Mouse (Mus musculus): Measurements from ENCODE around the gene Npff.

Gene Npff

DNA sequence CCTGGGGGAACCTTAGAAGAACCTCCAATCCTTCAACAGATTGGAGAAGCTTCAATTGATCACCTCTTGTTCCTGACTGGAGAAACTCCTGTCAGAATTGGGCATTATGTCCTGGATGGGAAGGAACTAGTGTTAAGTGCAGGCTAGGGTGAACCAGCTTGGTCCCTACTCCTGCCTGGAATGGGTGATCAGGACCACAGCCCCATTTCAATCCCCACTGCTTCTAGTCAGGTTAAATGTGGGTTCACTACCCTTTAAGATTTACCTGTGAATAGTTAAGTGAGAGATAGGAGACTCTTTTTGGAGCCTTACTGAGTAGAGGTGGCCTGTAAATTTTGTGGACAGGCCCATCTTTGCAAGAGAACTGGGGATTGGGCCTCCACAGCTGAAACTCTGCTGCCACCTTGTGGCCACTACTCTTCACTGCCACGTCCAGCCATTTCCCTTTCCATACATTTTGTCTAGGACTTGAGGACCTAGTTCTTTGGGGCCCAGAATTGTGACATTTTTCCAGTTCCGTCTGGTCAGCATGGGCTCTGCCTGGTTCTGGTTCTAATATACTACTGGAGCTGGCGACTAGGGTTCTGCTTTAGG, at the start of gene Npff:
Npff (minus strand) TSS at position 51 of the 594 bp plus-strand sequence.
- in situ Hi-C loops (cut with MboI, MseI) = no loop called here

DNA sequence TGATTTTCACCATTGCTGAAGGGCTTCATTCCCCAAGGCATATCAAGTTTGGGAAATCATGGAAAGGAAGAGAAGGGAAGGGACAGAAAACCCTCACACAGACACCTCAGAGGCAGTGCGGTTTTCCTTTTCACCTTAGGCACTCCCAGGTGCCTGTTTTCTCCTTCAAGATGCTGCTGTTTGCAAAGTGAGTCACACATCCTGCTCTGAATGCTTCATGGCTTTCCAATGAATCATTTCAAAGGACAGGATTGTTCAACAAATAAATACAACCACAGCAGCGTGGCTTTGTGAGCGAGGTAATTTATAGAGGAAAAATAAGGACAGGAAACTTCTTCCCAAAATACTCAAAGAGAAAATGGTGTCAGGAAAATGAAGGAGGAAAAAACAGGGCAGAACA, 47.3 kb upstream of the Npff start:
- in situ Hi-C loops (cut with MboI, MseI) = no loop called here

DNA sequence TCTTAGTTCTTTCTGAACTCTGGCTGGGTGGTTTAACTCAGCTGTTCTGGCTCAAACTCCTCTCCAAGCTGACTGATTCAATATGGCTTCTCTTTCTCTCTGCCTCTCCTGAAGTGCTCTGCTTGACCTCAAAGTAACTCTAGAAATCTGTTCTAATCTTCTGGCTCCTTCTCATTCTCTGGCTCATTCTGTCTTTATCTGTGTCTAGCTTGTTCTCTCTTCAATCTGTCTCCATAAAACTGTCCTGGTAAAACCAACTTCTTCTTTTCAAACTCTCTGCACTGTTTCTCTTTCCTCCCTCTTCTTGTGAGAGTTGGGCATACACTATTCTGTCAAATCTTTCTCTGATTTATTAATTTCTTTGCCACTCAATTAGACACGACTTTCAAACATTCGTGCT, 43.1 kb upstream of the Npff start:
- in situ Hi-C loops (cut with MboI, MseI) = no loop called here

- in situ Hi-C loops (cut with MboI, MseI) = loop anchor here (5.0 kb wide), 1 partner anchor 64 kb away; the partner anchor contains the start of genes Atf7 and Gm28047
Measured at GRCm38 (mm10) chr15:102563681-102564080, 38.9 kb upstream of the Npff start.

DNA sequence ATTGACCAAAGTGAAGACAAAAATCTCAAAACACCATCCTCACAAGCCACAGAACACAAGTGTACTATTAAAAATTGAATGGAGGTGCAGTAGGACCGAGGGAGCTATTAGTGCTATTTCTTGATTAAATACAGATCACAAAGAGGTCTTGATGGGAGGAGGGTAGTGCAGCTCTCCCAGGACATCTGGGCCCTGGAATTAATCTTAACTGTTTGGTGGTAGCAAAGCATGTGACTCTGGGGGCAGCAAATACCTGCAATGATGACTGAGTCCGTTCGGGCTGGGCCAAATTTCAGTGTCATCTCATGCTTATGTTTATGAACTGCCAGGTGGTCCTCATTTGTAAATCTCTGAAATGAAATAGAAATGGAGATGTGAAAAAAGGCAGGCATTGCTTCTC, 38.3 kb upstream of the Npff start:
- in situ Hi-C loops (cut with MboI, MseI) = loop anchor here (5.0 kb wide), 1 partner anchor 64 kb away; the partner anchor contains the start of genes Atf7 and Gm28047

DNA sequence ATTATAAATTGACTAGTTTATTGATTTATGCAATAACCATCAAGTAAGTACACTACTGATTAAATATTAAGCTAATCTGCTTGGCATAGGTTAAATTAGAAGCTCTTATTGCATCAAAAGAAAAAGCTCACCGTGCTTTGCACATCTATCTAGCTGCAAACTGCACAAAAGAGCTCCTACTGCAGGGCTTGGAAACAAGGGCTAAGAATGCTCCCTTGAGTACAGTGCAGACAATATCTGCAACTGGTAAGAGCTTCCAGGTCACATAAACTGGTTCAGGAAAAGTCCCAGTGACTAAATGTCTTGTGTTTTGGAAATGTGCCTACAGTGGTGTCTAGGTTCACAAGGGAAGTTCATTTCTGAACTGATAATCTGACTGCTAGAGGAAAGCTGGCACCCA, 37.7 kb upstream of the Npff start:
- in situ Hi-C loops (cut with MboI, MseI) = loop anchor here (5.0 kb wide), 1 partner anchor 65 kb away; the partner anchor contains the start of genes Atf7 and Gm28047

DNA sequence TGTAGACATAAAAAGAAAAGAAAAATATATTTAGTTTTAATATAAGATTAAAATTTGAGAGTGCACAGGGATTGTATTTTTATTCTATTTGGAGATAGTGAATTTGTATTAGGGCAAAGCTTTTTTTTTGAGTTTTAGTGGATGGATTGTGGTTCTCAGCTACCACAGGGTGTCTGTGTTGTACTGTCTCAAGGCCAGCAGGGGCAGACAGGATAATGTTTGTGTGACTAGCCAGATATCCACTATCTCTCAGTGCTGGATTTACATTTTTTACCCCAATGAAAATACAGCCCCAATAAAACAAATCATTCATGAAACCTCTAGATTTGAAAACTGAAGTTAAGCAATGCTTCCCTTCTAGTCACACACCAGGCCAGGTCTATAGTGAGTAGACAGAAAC, 32.8 kb upstream of the Npff start:
- in situ Hi-C loops (cut with MboI, MseI) = no loop called here

DNA sequence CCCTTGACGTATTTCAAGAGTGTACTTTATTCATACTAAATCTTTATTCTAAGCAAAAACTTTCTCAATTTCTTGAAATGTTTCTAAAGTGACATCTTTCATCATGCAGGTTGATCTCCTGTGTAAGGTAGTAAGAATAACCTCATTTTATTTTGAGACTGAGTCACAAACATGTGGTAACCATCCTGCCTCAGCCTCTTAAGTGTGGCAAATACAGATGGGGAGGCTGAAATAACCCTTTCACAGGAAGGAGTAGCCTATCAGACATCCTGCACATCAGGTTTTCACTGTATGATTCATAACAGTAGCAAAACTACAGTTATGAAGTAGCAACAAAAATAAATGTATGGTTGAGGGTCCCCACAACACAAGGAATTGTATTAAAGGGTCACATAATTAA, 30.8 kb upstream of the Npff start:
- in situ Hi-C loops (cut with MboI, MseI) = no loop called here

DNA sequence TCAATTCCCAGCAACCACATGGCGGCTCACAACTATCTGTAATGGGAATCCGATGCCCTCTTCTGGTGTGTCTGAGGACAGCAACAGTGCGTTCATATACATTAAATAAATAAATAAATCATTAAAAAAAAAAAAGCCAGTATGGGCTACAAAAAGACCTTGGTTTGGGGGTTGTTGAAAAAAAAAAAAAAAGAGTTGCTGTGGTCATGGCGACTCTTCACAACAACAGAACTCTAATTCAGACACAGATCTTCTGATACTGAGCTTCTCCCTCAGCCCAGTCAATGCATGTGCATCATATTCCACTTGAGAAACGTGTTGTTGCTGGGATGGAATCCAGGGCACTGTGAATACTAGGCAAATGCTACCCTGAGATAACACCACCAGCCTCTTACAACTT, 27.9 kb upstream of the Npff start:
- in situ Hi-C loops (cut with MboI, MseI) = no loop called here

GRCm38 (mm10) chr15:102547478-102547877, 22.7 kb upstream of the Npff start:
- in situ Hi-C loops (cut with MboI, MseI) = no loop called here

GRCm38 (mm10) chr15:102546677-102547427, 22.1 kb upstream of the Npff start:
- in situ Hi-C loops (cut with MboI, MseI) = no loop called here

DNA sequence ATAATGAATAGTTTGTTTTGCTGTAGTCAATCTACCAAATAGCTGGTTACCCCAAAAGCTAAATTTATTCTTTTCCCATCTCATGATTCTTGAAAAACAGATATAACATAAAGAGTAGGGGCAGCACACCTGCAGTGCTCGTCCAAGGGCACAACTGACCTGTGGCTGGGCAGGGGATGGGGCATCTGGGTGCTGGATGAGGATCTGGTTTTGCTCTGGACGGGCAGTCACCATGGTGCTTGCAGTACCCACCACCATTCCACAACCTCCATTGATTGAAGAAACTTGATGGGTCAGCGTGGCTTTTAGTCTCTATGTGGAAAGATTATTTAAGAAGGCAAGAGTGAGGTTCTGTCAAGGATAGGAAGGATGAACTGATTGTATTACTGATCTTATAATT, 21.5 kb upstream of the Npff start:
- in situ Hi-C loops (cut with MboI, MseI) = no loop called here

- in situ Hi-C loops (cut with MboI, MseI) = no loop called here
Measured at GRCm38 (mm10) chr15:102544801-102545200, 20.1 kb upstream of the Npff start.

DNA sequence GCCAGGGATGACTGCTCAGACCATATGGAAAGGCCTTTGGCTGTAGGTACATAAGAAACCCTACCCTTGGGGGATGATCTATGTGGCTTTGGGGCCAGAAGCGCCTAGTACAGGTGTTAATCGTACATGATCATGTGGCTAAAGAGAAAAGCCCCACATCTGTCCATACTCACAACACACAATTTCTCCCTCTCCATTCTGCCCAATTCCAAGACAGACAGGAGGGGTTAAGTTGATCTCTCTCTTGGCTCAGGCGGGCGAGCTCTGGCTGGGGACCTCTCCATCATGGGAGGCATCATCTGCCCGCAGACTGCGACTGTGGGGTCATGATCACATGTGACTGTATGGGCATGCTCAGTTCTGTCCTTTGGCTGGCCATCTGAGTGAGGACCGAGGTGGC, 9.2 kb upstream of the Npff start:
- in situ Hi-C loops (cut with MboI, MseI) = no loop called here

- in situ Hi-C loops (cut with MboI, MseI) = no loop called here
Measured at GRCm38 (mm10) chr15:102532106-102532900, 7.6 kb upstream of the Npff start.

- in situ Hi-C loops (cut with MboI, MseI) = no loop called here
Measured at GRCm38 (mm10) chr15:102531586-102531985, 6.8 kb upstream of the Npff start.

DNA sequence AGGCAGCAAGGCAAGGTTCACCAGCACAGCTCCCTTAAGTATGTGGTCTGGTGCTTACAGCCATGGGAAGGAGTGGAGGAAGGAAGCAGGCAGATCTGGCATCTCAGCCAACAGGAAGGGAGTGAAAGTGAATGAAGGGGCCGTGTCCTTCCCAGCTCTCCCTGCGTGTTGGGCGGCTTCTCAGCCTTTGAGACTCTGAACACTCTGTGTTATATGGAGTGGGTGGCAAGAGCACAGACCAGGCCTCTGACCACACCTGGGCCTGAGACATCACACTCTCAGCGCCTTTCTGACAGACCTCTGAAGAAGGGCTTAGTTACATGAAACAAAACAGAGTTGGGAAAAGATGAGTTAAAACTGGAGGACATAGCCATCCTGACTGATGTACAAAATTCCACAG, 5.8 kb upstream of the Npff start:
- in situ Hi-C loops (cut with MboI, MseI) = no loop called here

DNA sequence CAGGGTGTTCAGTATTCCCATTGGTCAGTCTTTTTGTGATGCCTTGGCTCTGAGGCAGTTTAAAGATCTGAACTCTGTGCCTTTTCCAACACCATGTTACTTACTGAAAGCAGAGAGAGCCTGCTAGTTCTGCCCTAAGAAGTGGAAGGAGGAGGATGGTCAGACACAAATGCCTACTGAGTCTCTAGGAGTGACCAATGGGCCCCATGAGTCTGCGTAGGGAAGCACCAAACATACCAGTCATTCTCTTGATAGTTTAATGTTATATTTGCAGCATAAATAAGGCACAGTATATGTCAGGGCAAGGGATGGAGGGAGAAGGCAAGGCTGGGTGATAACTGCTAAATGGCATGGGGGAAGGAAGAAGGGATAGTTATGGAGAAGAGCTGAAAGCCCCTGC, 3.7 kb upstream of the Npff start:
- in situ Hi-C loops (cut with MboI, MseI) = no loop called here

GRCm38 (mm10) chr15:102527936-102528335, 3.2 kb upstream of the Npff start:
- in situ Hi-C loops (cut with MboI, MseI) = no loop called here

DNA sequence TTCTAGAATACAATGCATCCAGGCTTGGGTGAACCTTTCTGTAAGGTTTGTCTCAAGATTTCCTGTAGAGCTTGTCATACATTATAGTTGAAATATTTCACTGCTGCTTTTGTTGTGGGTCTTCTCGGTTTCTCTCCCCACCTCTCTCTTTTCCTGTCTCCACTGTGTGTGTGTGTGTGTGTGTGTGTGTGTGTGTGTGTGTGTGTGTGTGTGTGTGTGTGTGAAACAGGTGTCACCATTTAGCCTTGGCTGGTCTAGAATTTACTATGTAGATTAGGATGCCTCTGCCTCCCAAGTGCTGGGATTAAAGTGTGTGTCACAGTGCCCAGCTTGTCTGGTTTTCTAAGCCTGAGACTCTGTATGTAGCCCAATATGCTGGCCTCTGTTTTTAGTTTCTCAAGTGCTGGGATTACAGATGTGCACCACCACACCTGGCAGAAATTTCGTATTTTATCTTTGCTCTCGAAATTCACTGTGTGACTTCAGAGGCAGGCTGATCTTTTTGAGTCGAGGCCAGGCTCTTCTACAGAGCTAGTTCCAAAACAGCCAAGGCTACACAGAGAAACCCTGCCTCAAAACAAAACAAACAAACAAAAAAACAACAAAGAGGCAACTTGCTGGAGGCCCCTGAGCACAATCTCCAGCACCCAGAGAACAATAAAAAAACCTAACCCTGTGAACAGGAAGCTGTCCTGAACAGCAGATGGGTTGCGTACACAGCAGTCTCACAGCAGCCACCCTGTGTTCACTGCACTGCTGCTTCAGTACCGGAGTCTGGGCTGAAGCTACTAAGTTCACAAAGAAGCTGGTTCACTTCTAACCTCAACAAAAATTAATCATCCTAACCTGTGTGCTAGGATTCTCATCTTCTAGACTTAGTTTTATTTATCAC, 1.6 kb upstream of the Npff start:
- in situ Hi-C loops (cut with MboI, MseI) = no loop called here

- in situ Hi-C loops (cut with MboI, MseI) = no loop called here
Measured at GRCm38 (mm10) chr15:102521480-102521879, 3.3 kb downstream of the Npff start.

All from T-helper 1 cell (primary cell).